Mouse (Mus musculus) lung, adult 2 months (tissue): Measurements from ENCODE around the gene Cdk5rap1. TPM values are rescaled to one million over a fixed set of nuclear protein-coding genes. Genes with fewer than 3 reads are reported as not detected.

Source experiments
- DNase-seq: peaks from one replicate; pipeline ENCODE4 v3.0.0; 2022
- H3K4me1 ChIP-seq: fragments of 200-500 bp; 2 replicates; pipeline ENCODE4 v1.6.1; 2011; ENCODE audit warnings: low read length; ENCODE audit not compliant: control insufficient read depth, insufficient read depth
- H3K4me3 ChIP-seq: fragments of 200-500 bp; replicated peaks from 2 replicates; pipeline ENCODE3; 2011; ENCODE audit warnings: low read depth, mild to moderate bottlenecking, control low read depth, low read length; ENCODE audit errors: extremely low read depth
- CTCF ChIP-seq: fragments of 200-500 bp; IDR thresholded peaks from 2 replicates; pipeline ENCODE4 v1.5.1; 2011; ENCODE audit warnings: mild to moderate bottlenecking, low read length, control low read depth; ENCODE audit not compliant: insufficient read depth
- POLR2A ChIP-seq: fragments of 200-500 bp; IDR thresholded peaks from 2 replicates; pipeline ENCODE4 v1.6.1; 2011; ENCODE audit warnings: low read depth, mild to moderate bottlenecking, control low read depth, low read length, borderline replicate concordance; ENCODE audit errors: extremely low read depth
- WGBS: fragments of 180-500 bp; shearing (Covaris S2); methylation state at CpG from one replicate; pipeline ENCODE4 v1.1.7; 2018; 5-methylcytosine and 5-hydroxymethylcytosine counted together
- polyA plus RNA-seq: library from polyadenylated mRNA; depleted of rRNA; stranded (reverse); fragments of >200 nt; gene quantifications from 2 replicates; pipeline ENCODE4 v1.2.3, GENCODE M21; 2012

Cdk5rap1 gene
- polyA plus RNA-seq, 1 experiment, result 9.5 TPM

GRCm38 (mm10) chr2:154407063-154407642 is 34.3 kb upstream of the Cdk5rap1 start:
- no peak for DNase-seq
- whole genome bisulfite sequencing, result 32% methylated on average over 11 of the region's 11 CpGs
- TF ChIP-seq POLR2A, result no peak
- TF ChIP-seq CTCF, result no peak
- peaks cover 2% of the 10 kb centered on the region; the same call in 1 of the 2 replicates for H3K4me1 ChIP-seq
- H3K4me3 ChIP-seq, result peak overlapping the region; percentile 72

DNA sequence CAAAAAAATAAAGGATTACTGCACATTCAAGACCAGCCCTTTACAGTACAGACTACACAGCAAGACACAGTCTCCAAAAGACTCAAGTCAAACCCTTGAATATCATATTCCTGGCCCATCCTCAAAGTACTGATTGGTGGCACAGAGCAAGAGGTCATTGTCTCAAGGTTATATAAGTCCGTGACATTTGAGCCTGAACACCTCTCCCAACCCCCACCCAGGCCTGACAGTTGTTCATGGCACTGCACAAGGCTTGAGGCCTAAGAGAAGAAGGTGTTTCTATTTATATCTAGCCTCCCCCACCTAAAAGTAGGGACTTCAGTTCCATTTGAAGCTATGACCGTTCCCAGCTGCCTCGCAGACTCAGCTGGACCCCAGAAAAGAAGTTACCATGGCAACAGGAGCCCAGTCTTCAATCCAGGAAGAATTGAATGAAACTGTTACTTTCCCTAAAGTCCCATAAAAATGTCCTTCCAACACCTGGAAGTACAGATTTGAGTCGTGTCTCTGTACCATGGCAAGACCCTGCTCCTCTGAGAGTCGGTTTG is 32.7 kb upstream of the Cdk5rap1 start:
- peaks cover 2% of the 10 kb centered on the region; the same call in 1 of the 2 replicates for H3K4me1 ChIP-seq
- WGBS, result 76% methylated on average over 5 of the region's 5 CpGs

GRCm38 (mm10) chr2:154402811-154403210 is 30.0 kb upstream of the Cdk5rap1 start:
- H3K4me3 ChIP-seq, result no peak overlapping the region
- 13% methylated on average over 7 of the region's 7 CpGs for WGBS
- peak; percentile 36 for DNase-seq
- 0 out of 2 replicates have a peak, but pooled peaks have one; percentile 2 for TF ChIP-seq CTCF
- no peak for TF ChIP-seq POLR2A
- H3K4me1 ChIP-seq, result no peaks in the 10 kb centered on the region

More for the DNA sequence above, 32.7 kb upstream of the Cdk5rap1 start:
- DNase-seq, result no peak
- no peak overlapping the region for H3K4me3 ChIP-seq
- TF ChIP-seq POLR2A, result no peak
- no peak for TF ChIP-seq CTCF

DNA sequence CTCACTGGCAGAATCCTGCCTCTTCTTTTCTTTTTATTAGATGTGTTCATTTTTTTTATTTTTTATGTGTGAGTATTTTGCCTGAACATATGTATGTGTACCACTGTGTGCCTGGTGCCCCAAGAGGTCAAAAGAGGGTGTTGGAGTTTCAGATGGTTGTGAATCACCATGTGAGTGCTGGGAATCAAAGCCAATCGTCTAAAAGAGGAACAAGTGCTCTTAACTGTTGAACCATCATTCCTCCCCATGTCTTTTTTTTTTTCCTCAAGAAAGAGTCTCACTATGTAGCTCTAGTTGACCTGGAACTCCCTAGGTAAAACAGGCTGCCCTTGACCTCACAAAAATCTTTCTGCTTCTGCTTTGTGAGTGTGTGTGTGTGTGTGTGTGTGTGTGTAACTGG is 29.2 kb upstream of the Cdk5rap1 start:
- WGBS, result 28% methylated on average over 1 of the region's 1 CpGs
- no peak for TF ChIP-seq POLR2A
- no peak for TF ChIP-seq CTCF
- no peak overlapping the region for H3K4me3 ChIP-seq
- no peak for DNase-seq
- no peaks in the 10 kb centered on the region for H3K4me1 ChIP-seq

- Histone ChIP-seq H3K4me1 (no peaks in the 10 kb centered on the region), H3K4me3 (no peak overlapping the region)
- 74% methylated on average over 2 of the region's 2 CpGs for WGBS
- TF ChIP-seq POLR2A, result no peak
- TF ChIP-seq CTCF, result no peak
- no peak for DNase-seq
Measured at GRCm38 (mm10) chr2:154399325-154399724, 26.5 kb upstream of the Cdk5rap1 start.

GRCm38 (mm10) chr2:154398267-154398666 is 25.5 kb upstream of the Cdk5rap1 start:
- WGBS, result 79% methylated on average over 7 of the region's 7 CpGs
- H3K4me3 ChIP-seq, result no peak overlapping the region
- DNase-seq, result no peak
- TF ChIP-seq CTCF, result no peak
- no peaks in the 10 kb centered on the region for H3K4me1 ChIP-seq

DNA sequence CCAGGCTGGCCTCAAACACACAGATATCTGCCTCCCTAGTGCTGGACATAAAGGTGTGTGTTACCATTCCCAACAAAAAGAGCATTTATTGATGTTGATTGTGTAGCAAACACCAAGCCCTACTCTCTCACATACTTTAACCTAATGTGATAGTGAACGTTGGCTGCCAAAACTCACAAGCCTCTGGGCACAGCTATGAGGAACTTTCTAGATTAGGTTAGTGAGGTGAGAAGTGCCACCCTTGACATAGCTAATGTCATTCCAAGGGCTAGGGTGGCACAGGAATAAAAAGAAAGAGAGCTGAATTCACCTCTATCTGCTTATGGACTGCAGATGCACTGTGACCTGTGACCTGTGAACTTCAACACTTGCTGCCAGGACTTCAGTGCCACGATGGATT is 23.7 kb upstream of the Cdk5rap1 start:
- Histone ChIP-seq H3K4me3 (no peak overlapping the region), H3K4me1 (no peaks in the 10 kb centered on the region)
- TF ChIP-seq POLR2A (no peak), CTCF (no peak)
- whole genome bisulfite sequencing, result 54% methylated on average over 2 of the region's 2 CpGs
- DNase-seq, result no peak

DNA sequence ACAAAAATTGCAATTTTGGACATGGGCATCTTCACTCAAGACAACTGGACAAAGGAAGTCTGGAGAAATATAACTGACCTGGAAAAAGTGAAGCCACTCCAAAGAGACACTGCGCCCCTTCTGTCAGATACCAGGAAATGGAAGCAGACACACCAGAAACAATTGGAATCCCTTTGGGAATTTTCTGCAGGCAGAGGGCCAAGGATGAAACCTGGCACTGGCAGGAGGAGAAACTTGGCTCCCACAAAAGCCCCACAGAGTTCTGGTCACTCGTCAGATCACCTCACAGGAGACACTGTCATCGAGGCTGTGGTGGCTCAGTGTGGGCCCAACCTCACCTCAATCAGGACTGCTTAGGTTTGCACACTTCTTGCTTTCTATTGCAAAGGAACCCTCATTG is 21.8 kb upstream of the Cdk5rap1 start:
- 59% methylated on average over 3 of the region's 3 CpGs for WGBS
- no peak for TF ChIP-seq CTCF
- DNase-seq, result no peak
- Histone ChIP-seq H3K4me3 (no peak overlapping the region), H3K4me1 (peaks cover 5% of the 10 kb centered on the region; the same call in 1 of the 2 replicates)

- 42% methylated on average over 11 of the region's 11 CpGs for WGBS
- H3K4me3 ChIP-seq, result no peak overlapping the region
- H3K4me1 ChIP-seq, result peaks cover 5% of the 10 kb centered on the region; the same call in 1 of the 2 replicates
- peak; percentile 72 for DNase-seq
- TF ChIP-seq CTCF, result no peak
- TF ChIP-seq POLR2A, result no peak
Measured at GRCm38 (mm10) chr2:154390180-154390964, 17.6 kb upstream of the Cdk5rap1 start.

- Histone ChIP-seq H3K4me3 (no peak overlapping the region), H3K4me1 (no peaks in the 10 kb centered on the region)
- no peak for DNase-seq
- 82% methylated on average over 7 of the region's 7 CpGs for WGBS
- TF ChIP-seq POLR2A (no peak), CTCF (no peak)
Measured at GRCm38 (mm10) chr2:154379103-154379502, 6.3 kb upstream of the Cdk5rap1 start.
